Mouse (Mus musculus): ENCODE measurements around the gene Armc6. TPM values are rescaled to one million over a fixed set of nuclear protein-coding genes. Genes with fewer than 3 reads are reported as not detected.

The Armc6 gene
- polyA plus RNA-seq (2015; fragmentation: Nextera tagmentation; extraction: Ambion mirVana) = 21.7 and 26.4 TPM in 2 replicates

DNA sequence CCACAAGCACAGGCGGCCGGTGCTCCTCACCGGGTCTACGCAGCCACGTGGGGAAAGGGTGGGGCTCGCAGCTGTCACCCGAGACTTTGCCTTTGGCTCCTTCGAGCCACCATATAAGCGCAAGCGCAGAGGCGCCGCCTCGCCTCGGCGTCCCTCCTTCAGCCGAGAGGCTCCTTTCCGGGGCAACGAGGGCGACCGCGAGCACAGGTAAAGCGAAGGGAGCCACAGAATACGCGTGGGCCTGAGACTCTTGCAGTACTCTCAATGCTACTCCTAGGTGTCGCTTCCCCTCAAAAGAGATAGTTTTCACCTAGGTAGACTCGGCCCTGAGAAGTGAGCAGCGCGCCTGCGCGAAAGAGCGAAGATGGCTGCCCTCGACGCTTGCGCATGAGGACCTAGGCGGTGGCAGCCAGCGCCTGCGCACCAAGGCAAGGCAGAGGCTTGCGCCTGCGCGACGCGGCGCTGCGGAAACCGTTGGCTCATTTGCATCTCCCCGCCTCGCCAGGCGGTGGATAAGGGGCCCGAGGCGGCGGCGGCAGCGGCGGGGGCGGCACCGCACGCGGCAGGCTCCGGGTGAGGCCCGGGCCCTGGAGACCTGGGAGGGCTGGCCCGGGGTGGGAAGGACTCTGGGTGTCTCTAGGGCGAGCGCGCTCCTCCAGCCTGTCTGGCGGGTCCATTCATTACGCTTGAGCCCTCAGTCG lies at the start of gene Armc6, which contains the start of gene Sugp2:
TSS of gene Armc6 (minus strand) at position 387 of the 701 bp plus-strand sequence.
TSS of gene Sugp2 (plus strand) at position 147 of the 701 bp plus-strand sequence.
- Histone ChIP-seq H3K27ac (peak within 1 kb of the TSS; percentile 96), H3K4me3 (replicated peaks) (peak within 1 kb of the TSS; percentile 76), H3K27me3 (replicated peaks) (no peaks in the 10 kb centered on the region), H3K4me2 (peak within 1 kb of the TSS; percentile 94), H3K36me3 (peaks cover 12% of the 10 kb centered on the region), H3K9ac (peak within 1 kb of the TSS; percentile 69), H3K4me1 (peaks cover 21% of the 10 kb centered on the region), H3K9me3 (no peaks in the 10 kb centered on the region)
- peak; percentile 97 for ATAC-seq (ENCODE audit: insufficient read depth, low FRiP score, low read depth)
- under 1% methylated on average over 67 of the region's 67 CpGs for WGBS

GRCm38 (mm10) chr8:70283136-70284077 lies 49.1 kb upstream of the Armc6 start:
- H3K9ac ChIP-seq = peak overlapping the region; percentile 81
- H3K27ac ChIP-seq = peak overlapping the region; percentile 74
- H3K9me3 ChIP-seq = no peaks in the 10 kb centered on the region
- peak; percentile 45 for ATAC-seq (ENCODE audit: insufficient read depth, low FRiP score, low read depth)
- no peaks in the 10 kb centered on the region for H3K27me3 ChIP-seq (replicated peaks)
- H3K4me3 ChIP-seq (replicated peaks) = peak overlapping the region; percentile 57
- H3K4me2 ChIP-seq = peak overlapping the region; percentile 79
- WGBS = under 1% methylated on average over 55 of the region's 55 CpGs
- peaks cover 18% of the 10 kb centered on the region for H3K36me3 ChIP-seq
- peaks cover 8% of the 10 kb centered on the region for H3K4me1 ChIP-seq

- Histone ChIP-seq H3K4me2 (peak within 1 kb of the TSS; percentile 79), H3K9ac (peak within 1 kb of the TSS; percentile 81), H3K27me3 (replicated peaks) (no peaks in the 10 kb centered on the region), H3K27ac (peak within 1 kb of the TSS; percentile 74), H3K36me3 (peaks cover 18% of the 10 kb centered on the region), H3K4me1 (peaks cover 12% of the 10 kb centered on the region), H3K9me3 (no peaks in the 10 kb centered on the region), H3K4me3 (replicated peaks) (peak within 1 kb of the TSS; percentile 57)
- ATAC-seq (ENCODE audit: insufficient read depth, low FRiP score, low read depth) = peak; percentile 83
- WGBS = under 1% methylated on average over 31 of the region's 36 CpGs
These were observed 48.4 kb upstream of the Armc6 start, which contains the start of gene Homer3 for GRCm38 (mm10) chr8:70282603-70283135. Gene Homer3, plus strand, starts transcription at chr8:70282827.

DNA sequence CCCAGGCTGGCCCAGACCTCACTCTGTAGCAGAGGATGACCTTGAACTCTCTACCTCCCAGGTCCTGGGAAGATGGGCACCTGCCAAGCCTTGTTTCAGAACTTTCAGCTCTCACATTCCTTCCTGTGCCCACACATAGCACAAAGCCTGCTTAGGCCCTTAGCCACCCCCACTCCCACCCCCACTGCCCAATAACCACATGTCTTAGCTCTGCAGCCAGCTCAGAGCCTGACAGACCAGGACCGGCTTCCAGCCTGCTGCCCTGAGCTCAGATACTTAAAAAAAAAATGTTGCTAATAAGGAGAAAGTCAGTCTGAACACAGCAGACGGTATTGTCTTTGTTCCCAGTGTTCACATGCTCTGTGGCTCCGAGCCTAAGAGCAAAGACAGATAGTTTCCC lies 46.7 kb upstream of the Armc6 start:
- Histone ChIP-seq H3K9me3 (no peaks in the 10 kb centered on the region), H3K36me3 (peaks cover 9% of the 10 kb centered on the region), H3K4me1 (peaks cover 14% of the 10 kb centered on the region), H3K9ac (no peak overlapping the region), H3K4me3 (replicated peaks) (no peak overlapping the region), H3K27me3 (replicated peaks) (no peaks in the 10 kb centered on the region), H3K27ac (0 out of 2 replicates have a peak overlapping the region, but pooled peaks have one; percentile 74), H3K4me2 (no peak overlapping the region)
- 33% methylated on average over 3 of the region's 3 CpGs for WGBS
- no peak for ATAC-seq (ENCODE audit: insufficient read depth, low FRiP score, low read depth)

GRCm38 (mm10) chr8:70279266-70279665 lies 45.0 kb upstream of the Armc6 start:
- H3K4me3 ChIP-seq (replicated peaks) = no peak overlapping the region
- no peak overlapping the region for H3K9ac ChIP-seq
- H3K4me1 ChIP-seq = peaks cover 14% of the 10 kb centered on the region
- WGBS = 57% methylated on average over 8 of the region's 8 CpGs
- no peak overlapping the region for H3K4me2 ChIP-seq
- H3K27ac ChIP-seq = no peak overlapping the region
- ATAC-seq (ENCODE audit: insufficient read depth, low FRiP score, low read depth) = no peak
- no peaks in the 10 kb centered on the region for H3K36me3 ChIP-seq
- no peaks in the 10 kb centered on the region for H3K9me3 ChIP-seq
- no peaks in the 10 kb centered on the region for H3K27me3 ChIP-seq (replicated peaks)

- no peaks in the 10 kb centered on the region for H3K36me3 ChIP-seq
- H3K4me2 ChIP-seq = 0 out of 2 replicates have a peak overlapping the region, but pooled peaks have one; percentile 14
- no peak overlapping the region for H3K27ac ChIP-seq
- H3K4me1 ChIP-seq = peaks cover 14% of the 10 kb centered on the region
- no peaks in the 10 kb centered on the region for H3K27me3 ChIP-seq (replicated peaks)
- no peak for ATAC-seq (ENCODE audit: insufficient read depth, low FRiP score, low read depth)
- 53% methylated on average over 15 of the region's 15 CpGs for WGBS
- H3K4me3 ChIP-seq (replicated peaks) = no peak overlapping the region
- no peak overlapping the region for H3K9ac ChIP-seq
- H3K9me3 ChIP-seq = no peaks in the 10 kb centered on the region
These were observed 43.9 kb upstream of the Armc6 start for GRCm38 (mm10) chr8:70278175-70278574.

DNA sequence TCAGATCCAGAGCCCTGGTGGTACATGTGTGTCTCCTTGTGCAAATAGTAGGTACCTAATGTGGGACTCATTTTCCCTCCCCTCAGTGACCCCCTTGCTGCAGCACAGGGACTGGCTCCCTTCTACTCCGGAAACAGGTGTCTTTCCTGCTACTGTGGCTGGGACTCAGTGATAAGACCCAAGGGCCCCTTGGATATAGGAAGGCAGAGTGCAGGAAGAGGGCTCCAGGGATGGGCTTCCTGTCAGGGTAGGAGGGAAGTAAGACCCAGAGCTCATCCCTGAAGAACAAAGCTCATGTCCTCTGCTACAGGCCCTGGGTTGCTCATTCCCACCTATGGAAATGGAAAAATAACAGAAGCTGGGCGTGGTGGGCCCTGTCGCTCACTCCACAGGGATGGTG lies 42.2 kb upstream of the Armc6 start:
- no peak overlapping the region for H3K27ac ChIP-seq
- peaks cover 6% of the 10 kb centered on the region for H3K4me1 ChIP-seq
- H3K9ac ChIP-seq = no peak overlapping the region
- no peak overlapping the region for H3K4me2 ChIP-seq
- H3K9me3 ChIP-seq = no peaks in the 10 kb centered on the region
- 72% methylated on average over 3 of the region's 3 CpGs for WGBS
- no peak overlapping the region for H3K4me3 ChIP-seq (replicated peaks)
- no peaks in the 10 kb centered on the region for H3K36me3 ChIP-seq
- no peak for ATAC-seq (ENCODE audit: insufficient read depth, low FRiP score, low read depth)
- H3K27me3 ChIP-seq (replicated peaks) = no peaks in the 10 kb centered on the region

- no peaks in the 10 kb centered on the region for H3K9me3 ChIP-seq
- H3K4me2 ChIP-seq = no peak overlapping the region
- no peak for ATAC-seq (ENCODE audit: insufficient read depth, low FRiP score, low read depth)
- peaks cover 6% of the 10 kb centered on the region for H3K4me1 ChIP-seq
- H3K27ac ChIP-seq = no peak overlapping the region
- H3K4me3 ChIP-seq (replicated peaks) = no peak overlapping the region
- H3K36me3 ChIP-seq = no peaks in the 10 kb centered on the region
- no peak overlapping the region for H3K9ac ChIP-seq
- no peaks in the 10 kb centered on the region for H3K27me3 ChIP-seq (replicated peaks)
These were observed 40.1 kb upstream of the Armc6 start for GRCm38 (mm10) chr8:70274350-70274749.

DNA sequence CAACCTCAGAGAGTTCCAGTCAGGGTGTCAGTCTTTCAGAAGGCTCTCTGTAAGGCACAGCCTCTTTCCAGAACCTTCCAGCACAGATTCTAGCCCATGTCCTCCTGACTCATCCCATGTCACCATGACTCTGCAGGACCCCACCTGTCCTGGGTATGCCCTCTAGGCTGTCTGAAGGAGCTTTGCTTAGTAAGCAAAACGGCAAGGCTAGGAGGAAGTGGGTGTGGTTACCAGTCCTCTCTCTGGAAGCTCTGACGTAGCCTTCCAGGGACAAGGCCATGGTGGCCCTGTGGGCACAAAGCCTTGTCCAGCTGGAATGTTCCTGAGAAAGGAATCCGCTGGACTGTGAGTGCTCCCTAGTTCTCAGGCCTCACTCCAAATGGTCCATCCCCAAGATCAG lies 38.7 kb upstream of the Armc6 start:
- Histone ChIP-seq H3K4me3 (replicated peaks) (no peak overlapping the region), H3K27me3 (replicated peaks) (no peaks in the 10 kb centered on the region), H3K9me3 (no peaks in the 10 kb centered on the region), H3K4me1 (peaks cover 3% of the 10 kb centered on the region; the same call in 1 of the 2 replicates), H3K27ac (no peak overlapping the region), H3K9ac (no peak overlapping the region), H3K36me3 (no peaks in the 10 kb centered on the region), H3K4me2 (no peak overlapping the region)
- 38% methylated on average over 3 of the region's 3 CpGs for WGBS
- ATAC-seq (ENCODE audit: insufficient read depth, low FRiP score, low read depth) = peak; percentile 48; the same call in 1 of the 2 replicates

DNA sequence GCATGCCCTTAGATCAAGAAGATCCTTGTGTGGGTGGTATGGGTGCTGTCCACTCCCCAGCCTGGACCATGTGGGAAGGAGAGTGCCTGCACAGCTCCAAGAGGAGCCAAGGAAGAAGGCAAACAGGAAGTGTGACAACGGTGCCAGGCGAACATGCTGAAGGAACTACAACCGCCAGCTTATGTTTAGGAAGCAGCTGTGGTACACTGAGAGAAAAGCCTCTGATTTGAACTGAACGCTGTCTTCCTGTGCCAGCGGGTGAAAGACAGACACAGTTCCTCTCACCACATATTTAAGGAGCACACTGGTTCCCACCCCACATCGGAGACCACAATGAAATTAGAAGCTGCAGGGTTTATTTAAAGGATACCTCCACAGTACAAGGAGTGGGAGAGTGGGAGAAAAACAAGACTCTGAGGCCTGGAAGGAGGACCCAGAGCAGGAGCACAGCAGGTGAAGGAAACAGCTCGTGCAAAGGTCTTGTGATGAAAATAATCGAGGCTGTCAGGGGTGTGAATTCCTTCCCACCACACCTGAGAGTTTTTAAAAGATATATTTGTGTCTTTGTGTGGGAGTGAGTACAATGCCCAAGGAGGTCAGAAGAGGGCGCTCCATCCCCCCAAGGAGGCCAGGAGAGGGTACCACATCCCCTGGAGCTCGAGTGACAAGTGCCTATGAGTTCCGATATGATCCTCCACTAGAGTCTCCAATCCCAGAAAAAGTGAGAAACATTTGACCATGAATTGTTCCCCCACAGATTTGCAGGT lies 34.7 kb upstream of the Armc6 start:
- no peak overlapping the region for H3K4me3 ChIP-seq (replicated peaks)
- no peak for ATAC-seq (ENCODE audit: insufficient read depth, low FRiP score, low read depth)
- no peak overlapping the region for H3K4me2 ChIP-seq
- no peak overlapping the region for H3K27ac ChIP-seq
- H3K9me3 ChIP-seq = no peaks in the 10 kb centered on the region
- WGBS = 50% methylated on average over 11 of the region's 11 CpGs
- H3K36me3 ChIP-seq = peaks cover 10% of the 10 kb centered on the region
- no peaks in the 10 kb centered on the region; the same call in 1 of the 2 replicates for H3K4me1 ChIP-seq
- H3K9ac ChIP-seq = no peak overlapping the region
- no peaks in the 10 kb centered on the region for H3K27me3 ChIP-seq (replicated peaks)

DNA sequence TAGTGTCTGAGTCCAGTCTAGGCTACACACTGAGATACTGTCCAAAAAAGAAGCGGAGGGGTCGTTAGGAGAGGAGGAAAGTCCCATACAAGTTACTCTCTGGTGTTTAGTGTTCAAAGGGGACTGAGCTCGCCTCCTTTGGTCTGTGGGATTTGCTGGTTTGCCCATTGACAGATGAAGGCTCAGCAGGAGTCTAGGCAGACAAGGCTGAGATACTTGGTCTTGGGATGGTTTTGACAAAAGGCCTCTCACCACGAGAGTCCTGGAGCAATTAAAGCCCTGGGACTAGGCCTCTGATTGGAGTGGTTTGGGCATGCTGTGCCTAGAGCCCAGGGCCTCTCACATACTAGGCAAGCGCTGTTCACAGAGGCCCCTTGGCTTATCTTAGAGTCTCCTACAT lies 34.0 kb upstream of the Armc6 start:
- Histone ChIP-seq H3K9me3 (no peaks in the 10 kb centered on the region), H3K9ac (no peak overlapping the region), H3K36me3 (peaks cover 15% of the 10 kb centered on the region), H3K4me2 (no peak overlapping the region), H3K27ac (no peak overlapping the region), H3K4me3 (replicated peaks) (no peak overlapping the region), H3K4me1 (no peaks in the 10 kb centered on the region; the same call in 1 of the 2 replicates), H3K27me3 (replicated peaks) (no peaks in the 10 kb centered on the region)
- ATAC-seq (ENCODE audit: insufficient read depth, low FRiP score, low read depth) = no peak
- WGBS = 62% methylated on average over 5 of the region's 5 CpGs
